ENCODE assay signal across 9 mouse cellular contexts in genomic region chr11:65495034-65495433, GRCm38 (mm10).
DNase-seq lines count a peak whose midpoint lies in the region; ATAC-seq lines count a peak whose summit lies in the region.
"Had no signal": no experiment of that assay in that cellular context is flagged by ENCODE, and none has a peak within 500 bp of the region (broad histone marks: within the 10 kb centered on the region; RNA-seq: fewer than 3 reads in every experiment).

No protein-coding gene starts in this region.

- H3K4me2 ChIP-seq in midbrain, embryonic 16.5 days (ENCODE audit: low read length): no peak overlapping the region
- peak overlapping the region; percentile 10; the same call in 1 of the 2 replicates for H3K4me2 ChIP-seq in embryonic facial prominence, embryonic 14.5 days (ENCODE audit: low read depth, low read length)
- H3K4me2 ChIP-seq: midbrain, embryonic 12.5 days had no signal

- H3K36me3 ChIP-seq in midbrain, embryonic 10.5 days: no peaks in the 10 kb centered on the region
- no peaks in the 10 kb centered on the region for H3K36me3 ChIP-seq in midbrain, embryonic 16.5 days (ENCODE audit: control insufficient read depth, insufficient read depth, low read length)
- no peaks in the 10 kb centered on the region for H3K36me3 ChIP-seq in embryonic facial prominence, embryonic 14.5 days (ENCODE audit: control insufficient read depth, insufficient read depth, low read length)
- H3K36me3 ChIP-seq: midbrain, embryonic 12.5 days had no signal

- no peak for ATAC-seq in midbrain, embryonic 16.5 days
- no peak for ATAC-seq in embryonic facial prominence, embryonic 14.5 days (ENCODE audit: low read depth)

- H3K27me3 ChIP-seq in midbrain, embryonic 10.5 days (ENCODE audit: low read depth, poor library complexity, severe bottlenecking): no peaks in the 10 kb centered on the region
- no peaks in the 10 kb centered on the region for H3K27me3 ChIP-seq in midbrain, embryonic 16.5 days (ENCODE audit: control insufficient read depth, insufficient read depth, low read depth, low read length)
- H3K27me3 ChIP-seq in embryonic facial prominence, embryonic 14.5 days (replicated peaks; ENCODE audit: control insufficient read depth, insufficient read depth, low read length): 0 out of 2 replicates have a peak, but pooled peaks cover 9% of the 10 kb centered on the region
- H3K27me3 ChIP-seq: midbrain, embryonic 12.5 days had no signal

- 0 out of 2 replicates have a peak overlapping the region, but pooled peaks have one; percentile 21 for H3K4me3 ChIP-seq in midbrain, embryonic 10.5 days
- no peak overlapping the region for H3K4me3 ChIP-seq in midbrain, embryonic 16.5 days (ENCODE audit: low read depth, low read length)
- no peak overlapping the region for H3K4me3 ChIP-seq in embryonic facial prominence, embryonic 14.5 days (ENCODE audit: low read depth, low read length)
- H3K4me3 ChIP-seq: midbrain, embryonic 12.5 days had no signal

- 23% methylated on average over 11 of the region's 11 CpGs for WGBS in midbrain, embryonic 10.5 days
- 14% methylated on average over 11 of the region's 11 CpGs for WGBS in midbrain, embryonic 16.5 days
- WGBS in embryonic facial prominence, embryonic 14.5 days: 10% methylated on average over 11 of the region's 11 CpGs

- H3K9ac ChIP-seq in midbrain, embryonic 16.5 days (ENCODE audit: low read depth, low read length): no peak overlapping the region
- H3K9ac ChIP-seq in embryonic facial prominence, embryonic 14.5 days (ENCODE audit: low read depth, low read length): no peak overlapping the region
- H3K9ac ChIP-seq: midbrain, embryonic 12.5 days had no signal

- peaks cover 9% of the 10 kb centered on the region for H3K4me1 ChIP-seq in midbrain, embryonic 10.5 days
- 0 out of 2 replicates have a peak, but pooled peaks cover 5% of the 10 kb centered on the region for H3K4me1 ChIP-seq in midbrain, embryonic 16.5 days (ENCODE audit: control insufficient read depth, insufficient read depth, low read length)
- no peaks in the 10 kb centered on the region for H3K4me1 ChIP-seq in embryonic facial prominence, embryonic 14.5 days (ENCODE audit: control insufficient read depth, insufficient read depth, low read length)

- peak; percentile 21 for DNase-seq in midbrain, embryonic 10.5 days (ENCODE audit: low spot score)
- peak; percentile 65 for DNase-seq in embryonic facial prominence, embryonic 14.5 days (ENCODE audit: low spot score)
- DNase-seq in kidney, postnatal 10 days: peak; percentile 61
- peak; percentile 37 for DNase-seq in yolk sac, embryonic 10.5 days (ENCODE audit: low spot score)
- DNase-seq in thymus, postnatal 25 days: no peak
- DNase-seq in layer of hippocampus, adult 9-10 months (ENCODE audit: low spot score): no peak
- no peak for DNase-seq in MN1 (ENCODE audit: low spot score)

- H3K27ac ChIP-seq in midbrain, embryonic 10.5 days (replicated peaks): no peak overlapping the region
- H3K27ac ChIP-seq in midbrain, embryonic 16.5 days (ENCODE audit: low read length): no peak overlapping the region
- no peak overlapping the region for H3K27ac ChIP-seq in embryonic facial prominence, embryonic 14.5 days (replicated peaks; ENCODE audit: low read depth, low read length)
- H3K27ac ChIP-seq: midbrain, embryonic 12.5 days had no signal

- H3K9me3 ChIP-seq in midbrain, embryonic 10.5 days (replicated peaks): no peaks in the 10 kb centered on the region
- H3K9me3 ChIP-seq in midbrain, embryonic 16.5 days (replicated peaks; ENCODE audit: control insufficient read depth, low read length, poor library complexity, severe bottlenecking): no peaks in the 10 kb centered on the region
- H3K9me3 ChIP-seq in embryonic facial prominence, embryonic 14.5 days (ENCODE audit: control insufficient read depth, low read length): no peaks in the 10 kb centered on the region
- H3K9me3 ChIP-seq: midbrain, embryonic 12.5 days had no signal

Comparison
In these comparisons a context has a peak if more than half of its experiments do, and no peak if none do; other contexts are left out.
1. DNase-seq: peak in midbrain, embryonic 10.5 days (single experiment), embryonic facial prominence, embryonic 14.5 days (single experiment), kidney, postnatal 10 days (single experiment) and yolk sac, embryonic 10.5 days (single experiment); none in thymus, postnatal 25 days (single experiment), layer of hippocampus, adult 9-10 months (single experiment) and MN1 (single experiment).